Mouse (Mus musculus): ENCODE measurements around the gene Vps37b. TPM values are rescaled to one million over a fixed set of nuclear protein-coding genes. Genes with fewer than 3 reads are reported as not detected.

The Vps37b gene
- total RNA-seq, 2 experiments from 2014 or later, result 97.2 to 127 TPM

Small RNA genes lying within 50 kb of the gene (microRNA-seq; reads per million reads assigned to microRNA genes)
- gene Mir7032 (ENCODE audit: borderline number of aligned reads in 2 of 2), result 1.9 to 2.4 reads per million in 2 experiments

Other genes starting within 250 kb of the Vps37b start
- 1 to 10 TPM; 1.9 to 7.2 TPM for gene Hcar2, start 166.8 kb downstream of the Vps37b start, total RNA-seq (2021)
- 10 to 100 TPM in 1 of 2 experiments, 1 to 10 TPM in 1; 5.1 to 18.0 TPM for gene Hcar1, start 152.2 kb downstream of the Vps37b start, total RNA-seq (2021)
- 10 to 100 TPM; 54.7 to 74.1 TPM for gene Denr, start 125.1 kb downstream of the Vps37b start, total RNA-seq (2021)
- 1 to 10 TPM in 1 of 2 experiments, under 1 TPM in 1; 0.74 to 1.5 TPM for gene Gm43518, start 104.9 kb downstream of the Vps37b start, total RNA-seq (2021)
- gene Ccdc62, start 101.6 kb downstream of the Vps37b start, total RNA-seq (2021), result 1 to 10 TPM; 4.3 to 4.5 TPM
- 10 to 100 TPM; 20.1 to 28.4 TPM for gene Hip1r, start 58.6 kb downstream of the Vps37b start, total RNA-seq (2021)
- gene Abcb9, start 63.5 kb upstream of the Vps37b start, total RNA-seq (2021), result 10 to 100 TPM; 10.6 to 15.2 TPM
- 10 to 100 TPM; 42.3 to 47.0 TPM for gene Ogfod2, start 80.0 kb upstream of the Vps37b start, total RNA-seq (2021)
- gene Arl6ip4, start 83.8 kb upstream of the Vps37b start, total RNA-seq (2021), result 10 to 100 TPM; 51.3 to 56.8 TPM
- 10 to 100 TPM; 36.4 to 61.1 TPM for gene Pitpnm2, start 217.5 kb upstream of the Vps37b start, total RNA-seq (2021)